Mouse (Mus musculus) c-Kit-positive CD71-positive TER-119-negative erythroid progenitor cells, embryonic 14.5 days (primary cell): ENCODE measurements around the gene Pde11a.
"Not testable (repeated sequence)": the region's sequence is repeated elsewhere in the genome, so short reads cannot be mapped to it uniquely, and the experiment has no call there.

Experiments used
- DNase-seq: peaks from one replicate; pipeline ENCODE4 v3.0.0-alpha.2; 2013; ENCODE audit warnings: low read depth

Pde11a gene

GRCm38 (mm10) chr2:75990885-75991539 is 347.6 kb downstream of the Pde11a start:
- peak; percentile 50 for DNase-seq

GRCm38 (mm10) chr2:75989694-75990093 is 348.9 kb downstream of the Pde11a start:
- DNase-seq, result no peak

- DNase-seq, result no peak
Measured at GRCm38 (mm10) chr2:75988779-75989363, 349.7 kb downstream of the Pde11a start.

DNA sequence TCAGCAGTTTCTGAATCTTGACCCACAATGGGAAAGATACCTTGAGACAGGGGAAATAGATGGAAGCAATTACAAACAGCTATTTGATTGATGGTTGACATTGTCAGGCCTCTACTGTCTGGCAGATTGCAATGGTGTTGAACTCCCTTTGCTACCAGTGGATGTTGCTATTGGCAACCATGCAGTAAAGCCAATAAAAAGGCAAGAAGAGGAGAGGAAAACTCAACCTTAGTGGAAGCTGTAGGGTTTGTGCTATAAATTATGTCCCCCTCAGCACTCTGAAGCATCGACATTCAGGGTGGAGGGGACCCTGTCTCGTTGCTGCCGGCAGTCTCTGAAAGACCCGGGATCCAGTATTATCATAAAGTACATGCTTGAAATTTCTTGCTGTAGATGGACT is 350.2 kb downstream of the Pde11a start:
- DNase-seq, result no peak

DNA sequence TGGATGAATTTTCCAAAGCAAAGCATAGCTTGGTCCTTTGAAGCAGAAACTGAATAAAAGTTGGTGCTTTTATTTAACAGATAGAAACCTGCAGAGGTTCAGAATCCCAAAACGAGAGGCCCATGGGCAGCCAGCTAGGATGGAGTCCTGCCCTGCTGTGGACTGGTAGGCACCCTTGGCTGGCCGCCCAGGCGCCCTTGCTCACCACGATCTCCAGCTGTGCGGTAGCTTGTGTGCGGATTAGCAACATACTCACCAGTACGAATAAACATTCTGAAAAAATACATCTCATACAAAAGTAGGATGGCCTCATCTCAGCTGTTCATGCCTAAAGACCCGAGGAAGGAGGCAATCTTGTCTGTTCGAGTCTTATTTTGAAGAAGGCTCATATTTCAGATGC is 350.8 kb downstream of the Pde11a start:
- no peak for DNase-seq

DNA sequence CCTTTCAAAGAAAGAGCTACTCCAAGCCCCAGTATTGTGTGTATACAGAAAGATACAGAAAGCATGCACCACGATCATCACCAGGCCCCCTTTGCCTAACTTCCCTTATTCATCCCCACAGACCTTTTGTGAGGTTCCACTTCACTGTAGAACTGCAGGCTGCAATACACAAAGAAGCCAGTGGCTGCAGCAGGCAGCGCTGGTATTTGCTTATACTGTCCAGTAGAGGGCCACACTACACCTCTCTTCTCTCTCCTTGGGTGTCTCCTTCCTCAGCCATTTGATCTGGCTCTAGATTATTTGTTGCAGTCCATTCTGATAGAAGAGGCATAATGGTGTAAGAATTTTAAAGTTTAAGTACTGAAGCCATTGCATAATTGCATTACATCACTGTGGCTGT is 353.4 kb downstream of the Pde11a start:
- DNase-seq, result no peak

GRCm38 (mm10) chr2:75983847-75984246 is 354.7 kb downstream of the Pde11a start:
- no peak for DNase-seq

DNA sequence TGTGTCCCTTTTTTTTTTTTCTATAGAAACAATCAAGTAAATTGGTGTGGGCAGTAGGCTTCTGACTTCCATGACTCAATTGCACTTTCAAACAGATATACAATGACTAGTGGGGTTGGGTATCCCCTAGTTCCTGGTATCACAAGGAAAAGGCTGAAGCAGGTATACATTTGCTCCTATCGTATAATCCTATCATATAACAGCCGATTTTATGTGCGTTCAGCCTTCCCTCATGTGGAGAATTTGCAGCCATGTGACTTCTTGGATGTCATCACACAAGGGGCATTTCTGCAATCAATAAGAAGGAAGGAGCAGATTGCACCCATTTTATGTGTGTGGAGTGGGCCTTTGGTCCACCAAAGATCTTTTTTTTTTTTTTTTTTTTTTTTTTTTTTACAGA is 355.5 kb downstream of the Pde11a start:
- no peak for DNase-seq

- no peak for DNase-seq
Measured at GRCm38 (mm10) chr2:75982626-75983025, 355.9 kb downstream of the Pde11a start.

GRCm38 (mm10) chr2:75981440-75982081 is 357.0 kb downstream of the Pde11a start, which contains the start of gene Ttc30a1:
TSS of gene Ttc30a1 (minus strand) at chr2:75981967.
- DNase-seq, result peak; percentile 76

DNA sequence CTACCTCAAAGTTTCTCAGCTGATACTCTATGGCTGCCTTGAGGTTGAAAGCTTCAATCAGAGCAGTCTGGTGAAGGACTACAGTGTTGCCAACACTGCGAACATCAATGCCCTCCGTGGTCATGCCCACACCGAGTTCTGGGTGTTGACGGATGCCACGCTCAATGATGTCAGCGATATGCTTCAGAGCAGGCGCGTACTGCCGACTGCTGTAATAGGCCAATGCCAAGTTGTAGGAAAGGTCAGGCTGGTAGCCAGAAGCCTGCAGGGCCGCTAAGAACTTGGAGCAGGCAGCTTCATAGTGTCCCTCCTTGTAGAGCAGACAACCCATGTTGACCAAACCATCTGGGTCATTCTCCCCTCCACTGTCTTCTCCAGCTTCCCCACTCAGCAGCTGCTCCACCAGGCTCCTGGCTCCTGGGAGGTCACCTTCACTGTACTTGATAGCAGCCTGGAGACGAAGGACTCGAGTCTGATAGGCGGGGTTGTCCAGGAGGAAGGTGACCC is 357.6 kb downstream of the Pde11a start:
- not testable (repeated sequence) for DNase-seq

- DNase-seq, result not testable (repeated sequence)
Measured at GRCm38 (mm10) chr2:75977752-75978368, 360.7 kb downstream of the Pde11a start, which contains the start of gene Ttc30a2. TSS of gene Ttc30a2 (minus strand) at chr2:75978170.

GRCm38 (mm10) chr2:75976070-75976469 is 362.5 kb downstream of the Pde11a start:
- not testable (repeated sequence) for DNase-seq

DNA sequence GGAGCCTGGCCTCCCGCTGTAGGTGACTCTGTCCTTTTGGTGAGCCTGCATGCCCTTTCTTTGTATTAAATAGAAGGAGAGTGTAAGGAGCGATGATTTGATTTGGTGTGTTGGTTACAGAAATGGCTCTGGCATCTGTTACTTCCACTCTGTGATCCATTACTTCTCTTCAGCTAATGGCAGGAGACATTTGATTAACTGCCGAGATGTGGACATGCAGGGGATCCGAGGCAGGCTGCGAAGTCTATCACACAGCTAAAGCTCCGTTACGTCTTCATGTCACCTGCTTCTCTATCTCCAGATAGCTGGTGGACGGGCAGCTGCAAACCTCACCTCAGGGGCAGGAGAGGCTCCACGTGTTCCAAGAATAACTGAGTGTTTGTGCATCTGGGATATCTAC is 364.4 kb downstream of the Pde11a start:
- DNase-seq, result no peak

GRCm38 (mm10) chr2:75964972-75965371 is 373.6 kb downstream of the Pde11a start:
- DNase-seq, result peak; percentile 51

DNA sequence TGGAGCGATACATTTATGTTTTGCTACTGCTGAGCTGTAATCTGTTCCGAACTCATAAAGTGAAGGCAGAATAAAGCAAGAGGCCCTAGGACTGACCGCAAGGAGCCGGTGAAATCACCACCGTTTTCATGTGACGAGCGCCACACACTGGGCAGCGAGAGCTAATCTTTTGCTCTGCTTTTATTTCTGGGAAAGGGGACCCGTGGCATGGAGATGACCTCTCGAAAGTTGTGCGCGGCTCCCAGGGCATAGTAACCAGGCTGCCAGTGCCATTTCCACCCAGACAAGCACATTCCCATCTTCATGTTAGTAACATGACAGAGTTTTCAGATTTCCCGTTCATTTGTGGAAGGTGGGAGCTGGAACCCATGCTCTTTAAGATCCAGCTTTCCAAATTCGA is 374.1 kb downstream of the Pde11a start:
- peak; percentile 17 for DNase-seq

- no peak for DNase-seq
Measured at GRCm38 (mm10) chr2:75964051-75964450, 374.5 kb downstream of the Pde11a start.

- DNase-seq, result no peak
Measured at GRCm38 (mm10) chr2:75963211-75963840, 375.2 kb downstream of the Pde11a start.

- no peak for DNase-seq
Measured at GRCm38 (mm10) chr2:75960366-75961330, 377.9 kb downstream of the Pde11a start.

GRCm38 (mm10) chr2:75959850-75960365 is 378.7 kb downstream of the Pde11a start:
- DNase-seq, result no peak
